Mouse (Mus musculus) spleen, adult 2 months (tissue): ENCODE measurements around the gene Gm10320. TPM values are rescaled to one million over a fixed set of nuclear protein-coding genes. Genes with fewer than 3 reads are reported as not detected.

ENCODE experiments used
- DNase-seq, 2 experiments: peaks; one replicate each; pipeline versions ENCODE4 v3.0.0 to v3.0.0-alpha.2; 2012 to 2021; ENCODE audit warnings: low spot score in 2 of 2, low read depth in 1 of 2
- H3K27ac ChIP-seq: fragments of 200-500 bp; 2 replicates; pipeline ENCODE4 v1.5.1; 2012; ENCODE audit warnings: low read length, inconsistent platforms; ENCODE audit not compliant: insufficient read depth
- H3K27me3 ChIP-seq: fragments of 200-500 bp; 2 replicates; pipeline ENCODE4 v1.6.1; 2012; ENCODE audit warnings: mild to moderate bottlenecking, moderate library complexity, low read length, inconsistent platforms; ENCODE audit not compliant: control insufficient read depth, insufficient read depth
- H3K36me3 ChIP-seq: fragments of 200-500 bp; 2 replicates; pipeline ENCODE4 v1.6.1; 2012; ENCODE audit warnings: mild to moderate bottlenecking, low read length, inconsistent platforms; ENCODE audit not compliant: control insufficient read depth, insufficient read depth
- H3K4me1 ChIP-seq: fragments of 200-500 bp; 2 replicates; pipeline ENCODE4 v1.6.1; 2011; ENCODE audit warnings: inconsistent platforms; ENCODE audit not compliant: control insufficient read depth, insufficient read depth, insufficient read length
- H3K4me3 ChIP-seq: fragments of 200-500 bp; 2 replicates; pipeline ENCODE4 v1.5.1; 2011; ENCODE audit warnings: mild to moderate bottlenecking, inconsistent platforms; ENCODE audit not compliant: insufficient read depth, insufficient read length; ENCODE audit errors: extremely low read depth
- CTCF ChIP-seq: fragments of 200-500 bp; IDR thresholded peaks from 2 replicates; pipeline ENCODE4 v1.5.1; 2011; ENCODE audit warnings: mild to moderate bottlenecking, inconsistent platforms; ENCODE audit not compliant: insufficient read depth, insufficient read length, insufficient replicate concordance; ENCODE audit errors: extremely low read depth
- POLR2A ChIP-seq: fragments of 200-500 bp; IDR thresholded peaks from 2 replicates; pipeline ENCODE4 v1.6.1; 2011; ENCODE audit warnings: low read depth, low read length, inconsistent platforms
- WGBS: fragments of 180-500 bp; shearing (Covaris S2); methylation state at CpG from one replicate; pipeline ENCODE4 v1.1.7; 2018; 5-methylcytosine and 5-hydroxymethylcytosine counted together
- polyA plus RNA-seq: library from polyadenylated mRNA; depleted of rRNA; stranded (reverse); fragments of >200 nt; gene quantifications from 2 replicates; pipeline ENCODE4 v1.2.3, GENCODE M21; 2012

Gm10320 gene
- polyA plus RNA-seq, 1 experiment, result 0.34 TPM

GRCm38 (mm10) chr13:98485440-98485839 is 6.4 kb downstream of the Gm10320 start:
- Histone ChIP-seq H3K27me3 (no peaks in the 10 kb centered on the region), H3K27ac (no peak overlapping the region), H3K4me1 (no peaks in the 10 kb centered on the region), H3K4me3 (no peak overlapping the region), H3K36me3 (no peaks in the 10 kb centered on the region)
- 76% methylated on average over 5 of the region's 5 CpGs for WGBS
- TF ChIP-seq CTCF, result no peak
- no peak for TF ChIP-seq POLR2A
- no peak for DNase-seq

- H3K36me3 ChIP-seq, result no peaks in the 10 kb centered on the region
- H3K27me3 ChIP-seq, result no peaks in the 10 kb centered on the region
- TF ChIP-seq CTCF, result no peak
- no peak for TF ChIP-seq POLR2A
- no peak for DNase-seq
- no peak overlapping the region for H3K4me3 ChIP-seq
- no peaks in the 10 kb centered on the region for H3K4me1 ChIP-seq
- WGBS, result 66% methylated on average over 3 of the region's 3 CpGs
- no peak overlapping the region for H3K27ac ChIP-seq
Observed at GRCm38 (mm10) chr13:98477991-98478390, 13.8 kb downstream of the Gm10320 start.

GRCm38 (mm10) chr13:98476839-98477495 is 14.8 kb downstream of the Gm10320 start:
- no peak for DNase-seq
- no peaks in the 10 kb centered on the region for H3K36me3 ChIP-seq
- no peaks in the 10 kb centered on the region for H3K4me1 ChIP-seq
- H3K27ac ChIP-seq, result no peak overlapping the region
- TF ChIP-seq POLR2A (no peak), CTCF (no peak)
- no peak overlapping the region for H3K4me3 ChIP-seq
- WGBS, result 75% methylated on average over 4 of the region's 4 CpGs
- no peaks in the 10 kb centered on the region for H3K27me3 ChIP-seq

GRCm38 (mm10) chr13:98476175-98476838 is 15.5 kb downstream of the Gm10320 start:
- Histone ChIP-seq H3K4me3 (no peak overlapping the region), H3K27ac (no peak overlapping the region), H3K4me1 (no peaks in the 10 kb centered on the region), H3K27me3 (no peaks in the 10 kb centered on the region), H3K36me3 (no peaks in the 10 kb centered on the region)
- no peak for DNase-seq
- TF ChIP-seq POLR2A (no peak), CTCF (no peak)
- 67% methylated on average over 14 of the region's 14 CpGs for WGBS

GRCm38 (mm10) chr13:98475681-98476080 is 16.1 kb downstream of the Gm10320 start:
- TF ChIP-seq POLR2A (no peak), CTCF (no peak)
- H3K36me3 ChIP-seq, result no peaks in the 10 kb centered on the region
- H3K27ac ChIP-seq, result no peak overlapping the region
- H3K4me3 ChIP-seq, result no peak overlapping the region
- no peaks in the 10 kb centered on the region for H3K4me1 ChIP-seq
- H3K27me3 ChIP-seq, result no peaks in the 10 kb centered on the region
- DNase-seq, result no peak
- 63% methylated on average over 8 of the region's 8 CpGs for WGBS

GRCm38 (mm10) chr13:98473034-98473433 is 18.8 kb downstream of the Gm10320 start:
- WGBS, result 90% methylated on average over 4 of the region's 4 CpGs
- H3K36me3 ChIP-seq, result no peaks in the 10 kb centered on the region
- no peaks in the 10 kb centered on the region for H3K27me3 ChIP-seq
- DNase-seq, result no peak
- no peak overlapping the region for H3K27ac ChIP-seq
- TF ChIP-seq CTCF (no peak), POLR2A (no peak)
- no peaks in the 10 kb centered on the region for H3K4me1 ChIP-seq
- H3K4me3 ChIP-seq, result no peak overlapping the region

GRCm38 (mm10) chr13:98471756-98472155 is 20.0 kb downstream of the Gm10320 start:
- Histone ChIP-seq H3K27ac (no peak overlapping the region), H3K4me1 (no peaks in the 10 kb centered on the region), H3K36me3 (no peaks in the 10 kb centered on the region), H3K4me3 (no peak overlapping the region), H3K27me3 (no peaks in the 10 kb centered on the region)
- 55% methylated on average over 6 of the region's 6 CpGs for WGBS
- TF ChIP-seq POLR2A (no peak), CTCF (no peak)
- no peak for DNase-seq
